Mouse (Mus musculus) left cerebral cortex, postnatal 36 days (tissue): Measurements from ENCODE around the gene Olfr62. TPM values are rescaled to one million over a fixed set of nuclear protein-coding genes. Genes with fewer than 3 reads are reported as not detected.

Experiments
- total RNA-seq, 2 experiments: library from RNA; stranded (reverse); gene quantifications; 2 replicates each; pipeline ENCODE4 v1.2.3; 2021

Olfr62 gene
- total RNA-seq, 2 experiments from 2014 or later, result not detected

Other genes starting within 250 kb of the Olfr62 start
- 10 to 100 TPM; 30.0 to 46.8 TPM for gene Szt2, start 249.7 kb upstream of the Olfr62 start, total RNA-seq
- gene Med8, start 249.6 kb upstream of the Olfr62 start, total RNA-seq, result 10 to 100 TPM; 55.6 to 62.5 TPM
- 10 to 100 TPM; 21.9 to 24.3 TPM for gene Elovl1, start 230.9 kb upstream of the Olfr62 start, total RNA-seq
- 1 to 10 TPM; 1.3 to 1.6 TPM for gene Cdc20, start 221.6 kb upstream of the Olfr62 start, total RNA-seq
- gene Mpl, start 201.4 kb upstream of the Olfr62 start, total RNA-seq, result under 1 TPM; 0.79 to 0.94 TPM
- 1 to 10 TPM; 7.8 to 8.6 TPM for gene Tie1, start 168.9 kb upstream of the Olfr62 start, total RNA-seq
- not detected for gene 2610528J11Rik, start 132.0 kb upstream of the Olfr62 start, total RNA-seq
- 10 to 100 TPM in 1 of 2 experiments, 1 to 10 TPM in 1; 6.6 to 14.5 TPM for gene Tmem125, start 114.9 kb upstream of the Olfr62 start, total RNA-seq
- under 1 TPM; 0.64 to 0.70 TPM for gene Cfap57, start 38.2 kb upstream of the Olfr62 start, total RNA-seq
- 10 to 100 TPM; 53.5 to 62.3 TPM for gene Ebna1bp2, start 38.2 kb upstream of the Olfr62 start, total RNA-seq
- not detected for gene Olfr1342, start 33.8 kb downstream of the Olfr62 start, total RNA-seq
- gene Olfr1341, start 44.6 kb downstream of the Olfr62 start, total RNA-seq, result not detected
- not detected for gene Olfr1340, start 61.2 kb downstream of the Olfr62 start, total RNA-seq
- not detected for gene Olfr1339, start 73.2 kb downstream of the Olfr62 start, total RNA-seq
- not detected for gene Olfr1338, start 99.8 kb downstream of the Olfr62 start, total RNA-seq
- not detected for gene Olfr1337, start 123.6 kb downstream of the Olfr62 start, total RNA-seq
- not detected for gene Olfr1335, start 151.0 kb downstream of the Olfr62 start, total RNA-seq
- gene Olfr1333, start 177.3 kb downstream of the Olfr62 start, total RNA-seq, result not detected
- gene Olfr1331, start 205.7 kb downstream of the Olfr62 start, total RNA-seq, result not detected
- gene Olfr1330, start 229.6 kb downstream of the Olfr62 start, total RNA-seq, result not detected